Mouse (Mus musculus) cortical plate, adult 2 months (tissue): ENCODE data around the gene Slc41a2. TPM values are rescaled to one million over a fixed set of nuclear protein-coding genes. Genes with fewer than 3 reads are reported as not detected.

Source experiments
- H3K27ac ChIP-seq: fragments of 200-500 bp; 2 replicates; pipeline ENCODE4 v1.5.1; 2012; ENCODE audit warnings: low read length, control low read depth, inconsistent platforms; ENCODE audit not compliant: insufficient read depth
- H3K4me1 ChIP-seq: fragments of 200-500 bp; 2 replicates; pipeline ENCODE4 v1.6.1; 2011; ENCODE audit warnings: low read length; ENCODE audit not compliant: control insufficient read depth, insufficient read depth
- H3K4me3 ChIP-seq: fragments of 200-500 bp; 2 replicates; pipeline ENCODE4 v1.5.1; 2011; ENCODE audit warnings: mild to moderate bottlenecking, low read length, control low read depth; ENCODE audit not compliant: insufficient read depth
- CTCF ChIP-seq: fragments of 200-500 bp; IDR thresholded peaks from 2 replicates; pipeline ENCODE4 v1.5.1; 2011; ENCODE audit warnings: mild to moderate bottlenecking, control low read depth, low read length; ENCODE audit not compliant: insufficient read depth; ENCODE audit errors: extremely low read depth
- POLR2A ChIP-seq: fragments of 200-500 bp; IDR thresholded peaks from 2 replicates; pipeline ENCODE4 v1.6.1; 2011; ENCODE audit warnings: mild to moderate bottlenecking, low read length, control low read depth; ENCODE audit not compliant: insufficient read depth; ENCODE audit errors: extremely low read depth
- polyA plus RNA-seq: library from polyadenylated mRNA; depleted of rRNA; stranded (reverse); fragments of >200 nt; gene quantifications from 2 replicates; pipeline ENCODE4 v1.2.3, GENCODE M21; 2012

The Slc41a2 gene
- polyA plus RNA-seq, 1 experiment, result 11.1 TPM

GRCm38 (mm10) chr10:83332581-83332980 lies 5.1 kb downstream of the Slc41a2 start:
- no peaks in the 10 kb centered on the region for H3K4me1 ChIP-seq
- TF ChIP-seq POLR2A (no peak), CTCF (no peak)
- H3K27ac ChIP-seq, result no peak overlapping the region
- no peak overlapping the region for H3K4me3 ChIP-seq

GRCm38 (mm10) chr10:83331811-83332210 lies 5.9 kb downstream of the Slc41a2 start:
- H3K4me3 ChIP-seq, result no peak overlapping the region
- H3K4me1 ChIP-seq, result no peaks in the 10 kb centered on the region
- no peak overlapping the region for H3K27ac ChIP-seq
- TF ChIP-seq POLR2A (no peak), CTCF (no peak)

- H3K4me1 ChIP-seq, result no peaks in the 10 kb centered on the region
- no peak overlapping the region for H3K27ac ChIP-seq
- H3K4me3 ChIP-seq, result no peak overlapping the region
- TF ChIP-seq CTCF, result no peak
- TF ChIP-seq POLR2A, result no peak
Measured at GRCm38 (mm10) chr10:83330336-83330735, 7.3 kb downstream of the Slc41a2 start.

- no peak for TF ChIP-seq POLR2A
- no peak for TF ChIP-seq CTCF
- no peak overlapping the region for H3K4me3 ChIP-seq
- no peaks in the 10 kb centered on the region for H3K4me1 ChIP-seq
- no peak overlapping the region for H3K27ac ChIP-seq
Measured at GRCm38 (mm10) chr10:83328791-83329190, 8.9 kb downstream of the Slc41a2 start.

GRCm38 (mm10) chr10:83326648-83327285 lies 10.9 kb downstream of the Slc41a2 start:
- no peak overlapping the region for H3K27ac ChIP-seq
- no peak overlapping the region for H3K4me3 ChIP-seq
- TF ChIP-seq CTCF (no peak), POLR2A (no peak)
- peaks cover 6% of the 10 kb centered on the region for H3K4me1 ChIP-seq

- TF ChIP-seq POLR2A (no peak), CTCF (no peak)
- Histone ChIP-seq H3K4me1 (peaks cover 7% of the 10 kb centered on the region), H3K4me3 (no peak overlapping the region), H3K27ac (no peak overlapping the region)
Measured at GRCm38 (mm10) chr10:83325903-83326302, 11.8 kb downstream of the Slc41a2 start.

GRCm38 (mm10) chr10:83324871-83325270 lies 12.8 kb downstream of the Slc41a2 start:
- Histone ChIP-seq H3K4me1 (peaks cover 10% of the 10 kb centered on the region), H3K27ac (no peak overlapping the region), H3K4me3 (no peak overlapping the region)
- TF ChIP-seq POLR2A (no peak), CTCF (no peak)

- Histone ChIP-seq H3K4me1 (peaks cover 10% of the 10 kb centered on the region), H3K4me3 (no peak overlapping the region), H3K27ac (no peak overlapping the region)
- TF ChIP-seq POLR2A (no peak), CTCF (no peak)
Measured at GRCm38 (mm10) chr10:83322551-83323100, 15.1 kb downstream of the Slc41a2 start.

GRCm38 (mm10) chr10:83321528-83321927 lies 16.2 kb downstream of the Slc41a2 start:
- TF ChIP-seq POLR2A (no peak), CTCF (no peak)
- H3K4me3 ChIP-seq, result no peak overlapping the region
- peaks cover 10% of the 10 kb centered on the region for H3K4me1 ChIP-seq
- H3K27ac ChIP-seq, result no peak overlapping the region

GRCm38 (mm10) chr10:83320870-83321269 lies 16.8 kb downstream of the Slc41a2 start:
- Histone ChIP-seq H3K27ac (no peak overlapping the region), H3K4me1 (peaks cover 10% of the 10 kb centered on the region), H3K4me3 (no peak overlapping the region)
- TF ChIP-seq CTCF (no peak), POLR2A (no peak)
